In genomic region chr4:101860873-101861272, GRCm38 (mm10) we compare ENCODE assay signal across 10 mouse cellular contexts. TPM values are rescaled to one million over a fixed set of nuclear protein-coding genes. Genes with fewer than 3 reads are reported as not detected.
DNase-seq lines count a peak whose midpoint lies in the region; ATAC-seq and TF ChIP-seq lines count a peak whose summit lies in the region.
"Had no signal": no experiment of that assay in that cellular context is flagged by ENCODE, and none has a peak within 500 bp of the region (broad histone marks: within the 10 kb centered on the region; RNA-seq: fewer than 3 reads in every experiment).

No protein-coding gene starts in this region.

- no peaks in the 10 kb centered on the region for H3K9me3 ChIP-seq in midbrain, postnatal 0 days (ENCODE audit: low read length)
- no peaks in the 10 kb centered on the region for H3K9me3 ChIP-seq in midbrain, embryonic 13.5 days

- TF ChIP-seq CTCF in midbrain, postnatal 0 days (IDR thresholded peaks at IDR 0.05) = peak; percentile 80

- H3K36me3 ChIP-seq in midbrain, postnatal 0 days (ENCODE audit: insufficient read depth, low read length) = no peaks in the 10 kb centered on the region
- no peaks in the 10 kb centered on the region for H3K36me3 ChIP-seq in midbrain, embryonic 13.5 days

- H3K4me2 ChIP-seq in midbrain, postnatal 0 days (ENCODE audit: low read depth, low read length, poor library complexity, severe bottlenecking) = no peak overlapping the region
- no peak overlapping the region for H3K4me2 ChIP-seq in midbrain, embryonic 13.5 days (replicated peaks)

- no peak overlapping the region for H3K4me3 ChIP-seq in midbrain, postnatal 0 days (ENCODE audit: low read depth, low read length)
- H3K4me3 ChIP-seq in midbrain, embryonic 13.5 days (replicated peaks) = no peak overlapping the region

- WGBS in midbrain, postnatal 0 days = 49% methylated on average over 6 of the region's 6 CpGs
- WGBS in midbrain, embryonic 13.5 days = 48% methylated on average over 6 of the region's 6 CpGs

- H3K4me1 ChIP-seq in midbrain, postnatal 0 days (ENCODE audit: insufficient read depth, low read length) = no peaks in the 10 kb centered on the region
- no peaks in the 10 kb centered on the region for H3K4me1 ChIP-seq in midbrain, embryonic 13.5 days (replicated peaks)

- no peak overlapping the region for H3K27ac ChIP-seq in midbrain, postnatal 0 days (ENCODE audit: low read depth, low read length)
- H3K27ac ChIP-seq in midbrain, embryonic 13.5 days = no peak overlapping the region
- H3K27ac ChIP-seq: macrophage had no signal

- ATAC-seq in midbrain, postnatal 0 days (ENCODE audit: low FRiP score) = peak; percentile 52; the same call in 1 of the 2 replicates
- no peak for ATAC-seq in midbrain, embryonic 13.5 days

- peak; percentile 29 for DNase-seq in adrenal gland, adult 2 months
- DNase-seq in adrenal gland, postnatal 4 days (ENCODE audit: low spot score in 2 of 2) = no peak
- DNase-seq in midbrain, postnatal 0 days (ENCODE audit: low spot score) = peak; percentile 72
- DNase-seq in kidney, adult 9 months = peak; percentile 73
- peak; percentile 21 for DNase-seq in lung, postnatal 10 days
- DNase-seq in urinary bladder, adult 18-20 months (ENCODE audit: low spot score in 2 of 2) = no peak
- no peak for DNase-seq in gastrocnemius, adult 18-20 months (ENCODE audit: low spot score)

- H3K9ac ChIP-seq in midbrain, postnatal 0 days (replicated peaks; ENCODE audit: low read length, poor library complexity, severe bottlenecking) = no peak overlapping the region
- H3K9ac ChIP-seq in midbrain, embryonic 13.5 days (replicated peaks) = no peak overlapping the region

- no peaks in the 10 kb centered on the region for H3K27me3 ChIP-seq in midbrain, postnatal 0 days (ENCODE audit: insufficient read depth, low read length)
- H3K27me3 ChIP-seq in midbrain, embryonic 13.5 days = no peaks in the 10 kb centered on the region

RNA-seq across cellular contexts. Expression of gene B020004J07Rik, which starts 17.1 kb away (rescaled TPM):
- total RNA-seq in adrenal gland, adult 2 months (2021) = not detected
- polyA plus RNA-seq in adrenal gland, adult 2 months (2012; rRNA removed) = not detected in 2 replicates
- total RNA-seq in adrenal gland, postnatal 4 days (2021) = not detected
- total RNA-seq in midbrain, postnatal 0 days (2014; rRNA removed) = not detected in 2 replicates
- polyA plus RNA-seq in midbrain, postnatal 0 days (2015; fragmentation: Nextera tagmentation; extraction: Ambion mirVana) = not detected in 2 replicates
- polyA plus RNA-seq in midbrain, embryonic 13.5 days (2015; fragmentation: Nextera tagmentation; extraction: Ambion mirVana) = not detected in 2 replicates
- total RNA-seq in gastrocnemius, adult 18-20 months (2021) = not detected
- polyA plus RNA-seq: gonadal fat pad, adult 2 months; macrophage had no signal

RNA-seq across cellular contexts. Expression of gene C130073F10Rik, which starts 32.7 kb away (rescaled TPM):
- total RNA-seq in adrenal gland, adult 2 months (2021) = not detected
- not detected in 2 replicates for polyA plus RNA-seq in adrenal gland, adult 2 months (2012; rRNA removed)
- not detected for total RNA-seq in adrenal gland, postnatal 4 days (2021)
- not detected in 2 replicates for total RNA-seq in midbrain, postnatal 0 days (2014; rRNA removed)
- not detected in 2 replicates for polyA plus RNA-seq in midbrain, postnatal 0 days (2015; fragmentation: Nextera tagmentation; extraction: Ambion mirVana)
- polyA plus RNA-seq in midbrain, embryonic 13.5 days (2015; fragmentation: Nextera tagmentation; extraction: Ambion mirVana) = not detected in 2 replicates
- total RNA-seq in gastrocnemius, adult 18-20 months (2021) = not detected
- polyA plus RNA-seq: gonadal fat pad, adult 2 months; macrophage had no signal

RNA-seq across cellular contexts. Expression of gene Gm12800, which starts 48.0 kb away (rescaled TPM):
- not detected for total RNA-seq in adrenal gland, adult 2 months (2021)
- polyA plus RNA-seq in adrenal gland, adult 2 months (2012; rRNA removed) = not detected in 2 replicates
- total RNA-seq in adrenal gland, postnatal 4 days (2021) = not detected
- not detected in 2 replicates for total RNA-seq in midbrain, postnatal 0 days (2014; rRNA removed)
- not detected in 2 replicates for polyA plus RNA-seq in midbrain, postnatal 0 days (2015; fragmentation: Nextera tagmentation; extraction: Ambion mirVana)
- polyA plus RNA-seq in midbrain, embryonic 13.5 days (2015; fragmentation: Nextera tagmentation; extraction: Ambion mirVana) = not detected in 2 replicates
- not detected for total RNA-seq in gastrocnemius, adult 18-20 months (2021)
- polyA plus RNA-seq: gonadal fat pad, adult 2 months; macrophage had no signal

Comparison
In these comparisons a context has a peak if more than half of its experiments do, and no peak if none do; other contexts are left out.
1. DNase-seq: peak in adrenal gland, adult 2 months (single experiment), midbrain, postnatal 0 days (single experiment), kidney, adult 9 months (single experiment) and lung, postnatal 10 days (single experiment); none in adrenal gland, postnatal 4 days (0 of 2), urinary bladder, adult 18-20 months (0 of 2) and gastrocnemius, adult 18-20 months (single experiment).